Mouse (Mus musculus): ENCODE data around the gene Apobec2.

DNA sequence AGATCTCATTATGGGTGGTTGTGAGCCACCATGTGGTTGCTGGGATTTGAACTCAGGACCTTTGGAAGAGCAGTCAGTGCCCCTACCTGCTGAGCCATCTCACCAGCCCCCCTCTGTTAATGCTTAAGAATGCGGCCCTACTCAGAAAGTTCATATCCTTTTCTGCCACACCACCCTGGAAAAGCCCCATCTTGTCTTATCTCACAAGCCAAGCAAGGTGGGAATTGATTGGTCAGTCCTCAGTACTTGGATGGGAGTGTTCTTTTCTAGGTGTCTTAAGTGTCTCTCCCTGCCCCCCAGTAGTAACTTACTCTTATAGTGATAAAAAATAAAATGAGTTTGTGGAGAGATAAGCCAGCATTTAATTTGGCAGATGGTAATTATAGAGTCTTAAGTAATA, 28.0 kb downstream of the Apobec2 start:
- no peak for TF ChIP-seq GATA1 (IDR thresholded peaks at IDR 0.05; ENCODE audit: low read length)
- no peak for TF ChIP-seq TAL1 (IDR thresholded peaks at IDR 0.05; ENCODE audit: low read length)

Data from erythroblast, embryonic 14.5 days (primary cell).